Mouse (Mus musculus): ENCODE measurements at regions not wholly inside any gene's neighbourhood (a gene's known extent, or its start where the extent isn't known, plus 50 kb on each side); places are given as distances from the start of the nearest gene placed in this dataset.

DNA sequence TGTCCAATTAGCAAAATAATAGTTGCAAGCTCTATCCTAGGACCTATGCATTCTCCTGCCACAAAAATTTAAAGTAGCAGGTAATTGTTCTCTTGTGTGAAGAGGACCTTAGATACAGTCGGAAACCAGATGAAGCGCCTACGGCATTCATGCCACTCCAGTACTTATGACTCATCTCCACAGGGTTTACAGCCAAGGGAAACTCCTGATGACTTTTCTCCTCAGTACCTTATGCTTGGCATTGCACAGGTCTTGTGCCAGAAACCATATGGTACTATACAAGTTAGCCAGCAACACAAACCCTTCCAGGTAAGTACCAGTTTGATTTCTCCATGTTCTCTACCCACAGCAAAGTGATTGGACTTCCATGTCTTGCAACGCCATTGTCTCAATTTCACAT, 606.3 kb upstream of the Dmac1 start:
- H3K27ac ChIP-seq: no peak overlapping the region
- TF ChIP-seq CTCF (conservative IDR thresholded peaks at IDR 0.05): no peak
- no peak overlapping the region for H3K4me3 ChIP-seq
- no peak for DNase-seq (ENCODE audit: low spot score in 2 of 2)

DNA sequence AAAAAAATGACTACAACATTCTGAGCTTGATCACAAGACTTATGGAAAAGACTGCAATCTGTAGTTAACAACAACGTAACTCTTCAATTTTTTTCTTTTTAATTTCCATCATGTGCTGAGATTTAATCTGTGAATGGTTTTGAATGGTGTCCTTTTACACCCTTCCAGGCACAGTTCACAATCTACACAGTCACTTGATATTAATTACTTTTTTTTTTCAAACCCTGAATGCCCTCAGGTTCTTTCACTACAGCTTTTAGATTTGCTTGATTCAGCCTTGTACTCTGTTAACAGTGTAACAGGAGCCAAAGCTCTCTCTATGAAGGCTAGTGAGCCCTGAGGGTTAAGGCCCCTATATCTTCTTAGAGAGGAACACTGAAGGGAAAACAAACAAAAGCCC, 591.7 kb upstream of the Dmac1 start:
- H3K4me3 ChIP-seq: no peak overlapping the region
- no peak for TF ChIP-seq CTCF (conservative IDR thresholded peaks at IDR 0.05)
- DNase-seq (ENCODE audit: low spot score in 2 of 2): no peak
- no peak overlapping the region for H3K27ac ChIP-seq

DNA sequence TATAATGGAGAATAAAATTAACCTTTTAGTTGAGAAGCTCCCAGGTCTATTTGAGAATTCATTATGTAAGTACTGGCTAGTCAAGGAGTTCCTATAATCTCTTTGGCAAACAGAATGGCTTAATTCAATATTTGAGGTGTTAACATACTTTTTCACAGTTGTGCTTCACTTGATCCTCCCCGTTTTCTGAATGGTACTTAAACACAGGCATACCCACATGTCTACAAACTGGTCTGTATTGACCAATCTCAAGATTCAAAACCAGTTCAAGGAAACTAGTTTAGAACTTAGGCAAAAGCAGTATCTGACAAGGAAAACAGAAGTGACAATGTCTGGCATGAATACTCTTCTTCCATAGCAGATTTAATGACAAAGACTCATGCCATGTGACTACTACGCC, 583.0 kb upstream of the Dmac1 start:
- no peak overlapping the region for H3K4me3 ChIP-seq
- no peak overlapping the region for H3K27ac ChIP-seq
- no peak for DNase-seq (ENCODE audit: low spot score in 2 of 2)
- TF ChIP-seq CTCF (conservative IDR thresholded peaks at IDR 0.05): no peak

GRCm38 (mm10) chr4:75857769-75858408, 579.8 kb upstream of the Dmac1 start:
- TF ChIP-seq CTCF (conservative IDR thresholded peaks at IDR 0.05): no peak
- DNase-seq (ENCODE audit: low spot score in 2 of 2): no peak
- no peak overlapping the region for H3K27ac ChIP-seq
- H3K4me3 ChIP-seq: no peak overlapping the region

DNA sequence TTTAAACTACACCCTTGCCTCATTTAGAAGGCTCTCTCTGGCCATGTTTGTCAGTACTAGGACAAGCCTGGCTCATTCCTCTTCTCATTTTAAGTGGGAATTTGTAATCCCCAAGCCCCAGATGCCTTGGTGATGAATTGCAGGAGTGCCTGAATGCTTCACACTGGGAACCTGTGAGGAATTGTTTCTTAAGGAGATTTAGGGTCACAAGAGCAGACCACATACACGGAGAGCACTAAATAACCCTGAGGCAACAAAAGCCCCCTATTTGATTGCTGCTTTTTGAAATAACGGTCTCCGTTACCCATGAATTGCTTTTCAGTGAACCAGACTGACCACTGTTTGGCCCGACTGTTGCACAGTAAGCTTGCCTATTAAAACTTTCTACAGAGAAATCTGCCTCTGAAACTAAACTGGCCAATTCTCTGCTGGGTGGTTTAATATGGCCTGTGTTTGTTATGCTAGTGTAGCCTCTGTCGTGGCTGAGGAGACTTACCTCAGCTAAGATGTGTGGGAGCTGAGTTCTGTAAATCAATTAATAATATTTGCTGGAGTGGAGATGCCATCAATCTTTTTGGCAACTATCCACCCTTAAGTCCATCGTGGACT, 577.7 kb upstream of the Dmac1 start:
- Histone ChIP-seq H3K27ac (no peak overlapping the region), H3K4me3 (no peak overlapping the region)
- TF ChIP-seq CTCF (conservative IDR thresholded peaks at IDR 0.05): no peak
- DNase-seq (ENCODE audit: low spot score in 2 of 2): no peak

DNA sequence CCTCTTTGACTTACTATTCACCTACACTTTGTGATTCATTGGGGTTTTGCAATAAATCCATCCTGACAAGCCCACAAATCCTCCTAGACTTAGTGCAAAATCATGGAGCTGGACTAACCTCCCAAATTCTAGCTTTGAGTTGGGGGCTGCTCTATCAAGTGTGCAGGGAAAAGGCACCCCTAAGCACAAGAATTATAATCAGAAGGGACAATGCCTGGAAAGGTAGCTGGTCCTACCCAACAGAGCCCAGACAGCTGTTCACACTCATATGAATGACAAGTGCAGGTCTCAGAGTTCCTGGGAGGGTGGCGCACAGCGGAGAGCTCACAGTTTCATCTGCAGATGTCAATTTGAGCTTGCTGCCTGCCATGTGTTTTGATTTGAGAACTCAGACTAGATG, 572.2 kb upstream of the Dmac1 start:
- H3K27ac ChIP-seq: no peak overlapping the region
- DNase-seq (ENCODE audit: low spot score in 2 of 2): no peak
- no peak overlapping the region for H3K4me3 ChIP-seq
- no peak for TF ChIP-seq CTCF (conservative IDR thresholded peaks at IDR 0.05)

- Histone ChIP-seq H3K27ac (no peak overlapping the region), H3K4me3 (no peak overlapping the region)
- TF ChIP-seq CTCF (conservative IDR thresholded peaks at IDR 0.05): no peak
- DNase-seq (ENCODE audit: low spot score in 2 of 2): no peak
These were observed 569.7 kb upstream of the Dmac1 start for GRCm38 (mm10) chr4:75847675-75848385.

GRCm38 (mm10) chr4:75845021-75845420, 566.9 kb upstream of the Dmac1 start:
- H3K4me3 ChIP-seq: no peak overlapping the region
- no peak overlapping the region for H3K27ac ChIP-seq
- DNase-seq (ENCODE audit: low spot score in 2 of 2): no peak
- TF ChIP-seq CTCF (conservative IDR thresholded peaks at IDR 0.05): no peak

GRCm38 (mm10) chr4:75838619-75839018, 560.5 kb upstream of the Dmac1 start:
- no peak overlapping the region for H3K27ac ChIP-seq
- no peak for TF ChIP-seq CTCF (conservative IDR thresholded peaks at IDR 0.05)
- no peak overlapping the region for H3K4me3 ChIP-seq
- DNase-seq (ENCODE audit: low spot score in 2 of 2): no peak

- TF ChIP-seq CTCF (conservative IDR thresholded peaks at IDR 0.05): no peak
- Histone ChIP-seq H3K4me3 (no peak overlapping the region), H3K27ac (no peak overlapping the region)
- no peak for DNase-seq (ENCODE audit: low spot score in 2 of 2)
These were observed 549.1 kb upstream of the Dmac1 start for GRCm38 (mm10) chr4:75827082-75827711.

- no peak for DNase-seq (ENCODE audit: low spot score in 2 of 2)
- H3K4me3 ChIP-seq: no peak overlapping the region
- TF ChIP-seq CTCF (conservative IDR thresholded peaks at IDR 0.05): no peak
These were observed 541.1 kb upstream of the Dmac1 start for GRCm38 (mm10) chr4:75819193-75819603.

DNA sequence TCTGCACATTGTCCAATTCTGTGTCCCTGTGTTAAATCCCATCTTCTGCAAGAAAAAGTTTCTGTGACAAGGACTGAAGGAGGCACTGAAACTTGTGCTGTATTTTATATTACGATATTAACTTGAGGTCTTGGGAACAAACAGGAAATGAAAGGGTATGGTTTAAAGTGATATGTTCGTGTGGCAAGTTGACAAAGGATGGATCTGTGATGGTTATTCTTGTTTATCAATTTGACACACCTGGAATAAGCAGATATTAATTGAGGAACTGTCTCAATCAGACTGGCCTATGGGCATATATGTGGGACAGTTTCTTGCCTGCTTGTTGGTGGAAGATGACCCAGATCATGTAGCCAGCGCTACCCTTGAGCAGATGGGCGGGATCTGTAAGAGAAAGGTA, 537.9 kb upstream of the Dmac1 start:
- no peak for TF ChIP-seq CTCF (conservative IDR thresholded peaks at IDR 0.05)
- DNase-seq (ENCODE audit: low spot score in 2 of 2): no peak
- Histone ChIP-seq H3K4me3 (no peak overlapping the region), H3K27ac (no peak overlapping the region)

More at GRCm38 (mm10) chr4:75819193-75819603, 541.1 kb upstream of the Dmac1 start:
- H3K27ac ChIP-seq: no peak overlapping the region

DNA sequence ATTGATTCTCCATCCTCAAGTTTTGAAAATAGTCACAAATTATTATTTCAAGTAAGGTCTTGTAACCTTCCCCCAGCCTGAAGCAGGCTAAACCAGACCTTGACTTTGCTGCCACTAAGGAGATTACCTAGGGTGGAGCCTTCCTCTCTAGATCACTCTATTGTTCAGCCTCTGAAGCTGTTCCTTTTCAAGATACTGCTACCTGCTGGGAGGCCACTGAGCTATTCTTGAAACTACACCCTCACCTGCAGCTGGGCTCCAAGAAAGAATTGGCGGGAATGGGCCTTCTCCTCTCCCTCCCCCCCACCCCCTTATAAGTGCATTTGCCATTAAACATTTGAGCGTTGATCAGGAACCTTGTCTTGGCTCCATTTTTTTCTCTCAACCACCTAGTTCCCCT, 534.2 kb upstream of the Dmac1 start:
- Histone ChIP-seq H3K4me3 (no peak overlapping the region), H3K27ac (no peak overlapping the region)
- no peak for TF ChIP-seq CTCF (conservative IDR thresholded peaks at IDR 0.05)
- no peak for DNase-seq (ENCODE audit: low spot score in 2 of 2)

Measured in layer of hippocampus, adult 2 months (tissue).